10 mouse cellular contexts compared by ENCODE assay signal in genomic region chr4:155063895-155064294, GRCm38 (mm10). TPM values are rescaled to one million over a fixed set of nuclear protein-coding genes. Genes with fewer than 3 reads are reported as not detected.
DNase-seq lines count a peak whose midpoint lies in the region; ATAC-seq and TF ChIP-seq lines count a peak whose summit lies in the region.
"Had no signal": no experiment of that assay in that cellular context is flagged by ENCODE, and none has a peak within 500 bp of the region (broad histone marks: within the 10 kb centered on the region; RNA-seq: fewer than 3 reads in every experiment).

No protein-coding gene starts in this region.

- no peak overlapping the region for H3K4me2 ChIP-seq in liver, embryonic 11.5 days
- H3K4me2 ChIP-seq in intestine, embryonic 14.5 days (ENCODE audit: low read length) = peak overlapping the region; percentile 32
- peak overlapping the region; percentile 58 for H3K4me2 ChIP-seq in stomach, postnatal 0 days (replicated peaks; ENCODE audit: low read depth)

- H3K9me3 ChIP-seq in liver, embryonic 11.5 days (ENCODE audit: control insufficient read depth, low read length) = no peaks in the 10 kb centered on the region
- H3K9me3 ChIP-seq in intestine, embryonic 14.5 days (ENCODE audit: control insufficient read depth, low read length) = no peaks in the 10 kb centered on the region
- no peaks in the 10 kb centered on the region for H3K9me3 ChIP-seq in stomach, postnatal 0 days (ENCODE audit: control insufficient read depth, low read length)

- H3K36me3 ChIP-seq in liver, embryonic 11.5 days (ENCODE audit: control insufficient read depth, insufficient read depth, low read length) = 0 out of 2 replicates have a peak, but pooled peaks cover 2% of the 10 kb centered on the region
- H3K36me3 ChIP-seq in intestine, embryonic 14.5 days (ENCODE audit: control insufficient read depth, insufficient read depth, low read length) = peaks cover 8% of the 10 kb centered on the region
- H3K36me3 ChIP-seq in stomach, postnatal 0 days (ENCODE audit: control insufficient read depth, insufficient read depth, low read length) = no peaks in the 10 kb centered on the region

- H3K27me3 ChIP-seq in liver, embryonic 11.5 days (replicated peaks; ENCODE audit: control insufficient read depth, insufficient read depth, low read length) = no peaks in the 10 kb centered on the region
- no peaks in the 10 kb centered on the region for H3K27me3 ChIP-seq in intestine, embryonic 14.5 days (replicated peaks; ENCODE audit: control insufficient read depth, insufficient read depth, low read length)
- no peaks in the 10 kb centered on the region for H3K27me3 ChIP-seq in stomach, postnatal 0 days (ENCODE audit: control insufficient read depth, insufficient read depth, low read length)

- no peak for DNase-seq in liver, embryonic 11.5 days (ENCODE audit: low spot score)
- no peak for DNase-seq in liver
- peak; percentile 75 for DNase-seq in intestine, embryonic 14.5 days (ENCODE audit: low spot score)
- DNase-seq in lung, adult 18-20 months = peak; percentile 72 to 87
- peak; percentile 92 for DNase-seq in stomach, postnatal 0 days (ENCODE audit: low spot score)
- DNase-seq in heart, postnatal 4 days = no peak
- no peak for DNase-seq in adrenal gland, postnatal 4 days (ENCODE audit: low spot score in 2 of 2)
- DNase-seq: gastrocnemius, postnatal 14 days; right cerebral cortex, postnatal 25 days had no signal

- no peak for ATAC-seq in liver, embryonic 11.5 days (replicated peaks; ENCODE audit: low FRiP score)
- ATAC-seq in intestine, embryonic 14.5 days (replicated peaks; ENCODE audit: low FRiP score, low TSS enrichment, low read depth) = peak; percentile 73
- ATAC-seq in stomach, postnatal 0 days (ENCODE audit: low FRiP score, low TSS enrichment) = peak; percentile 77

- peaks cover 14% of the 10 kb centered on the region for H3K4me1 ChIP-seq in liver, embryonic 11.5 days (replicated peaks; ENCODE audit: control insufficient read depth, insufficient read depth, low read length)
- H3K4me1 ChIP-seq in intestine, embryonic 14.5 days (replicated peaks; ENCODE audit: control insufficient read depth, insufficient read depth, low read length) = peaks cover 11% of the 10 kb centered on the region
- H3K4me1 ChIP-seq in stomach, postnatal 0 days (replicated peaks; ENCODE audit: control insufficient read depth, insufficient read depth) = peaks cover 4% of the 10 kb centered on the region; the same call in 1 of the 2 replicates

- TF ChIP-seq CTCF in stomach, postnatal 0 days (IDR thresholded peaks at IDR 0.05; ENCODE audit: low read depth) = no peak

- TF ChIP-seq EP300 in stomach, postnatal 0 days (optimal IDR thresholded peaks at IDR 0.05) = peak; percentile 37

- no peak overlapping the region for H3K27ac ChIP-seq in liver, embryonic 11.5 days (ENCODE audit: low read depth, low read length)
- H3K27ac ChIP-seq in intestine, embryonic 14.5 days (ENCODE audit: low read depth) = peak overlapping the region; percentile 84
- H3K27ac ChIP-seq in stomach, postnatal 0 days (replicated peaks) = peak overlapping the region; percentile 88

- H3K4me3 ChIP-seq in liver, embryonic 11.5 days (ENCODE audit: low read depth, low read length) = no peak overlapping the region
- H3K4me3 ChIP-seq in intestine, embryonic 14.5 days (ENCODE audit: low read depth, low read length) = 0 out of 2 replicates have a peak overlapping the region, but pooled peaks have one; percentile 6
- peak overlapping the region; percentile 31 for H3K4me3 ChIP-seq in stomach, postnatal 0 days (ENCODE audit: low read depth, low read length)

- H3K9ac ChIP-seq in liver, embryonic 11.5 days (ENCODE audit: low read depth, low read length) = 0 out of 2 replicates have a peak overlapping the region, but pooled peaks have one; percentile 39
- no peak overlapping the region for H3K9ac ChIP-seq in intestine, embryonic 14.5 days (ENCODE audit: low read length)
- H3K9ac ChIP-seq in stomach, postnatal 0 days (ENCODE audit: low read length) = peak overlapping the region; percentile 56

- WGBS in liver, embryonic 11.5 days = 27% methylated on average over 3 of the region's 3 CpGs
- WGBS in intestine, embryonic 14.5 days = 38% methylated on average over 3 of the region's 3 CpGs
- 19% methylated on average over 3 of the region's 3 CpGs for WGBS in stomach, postnatal 0 days

RNA-seq across cellular contexts. Expression of gene Pex10, which starts 2.9 kb away (rescaled TPM):
- polyA plus RNA-seq in liver, embryonic 11.5 days (2014; fragmentation: Nextera tagmentation; extraction: Ambion mirVana) = 7.2 and 9.0 TPM in 2 replicates
- polyA plus RNA-seq in intestine, embryonic 14.5 days (2014; fragmentation: Nextera tagmentation; extraction: Ambion mirVana) = 6.5 and 8.9 TPM in 2 replicates
- polyA plus RNA-seq in stomach, postnatal 0 days (2015; fragmentation: Nextera tagmentation; extraction: Ambion mirVana) = 10.3 and 10.5 TPM in 2 replicates
- total RNA-seq in heart, postnatal 4 days (2021) = 10 to 100 TPM; 16.6 to 17.1 TPM
- 10 to 100 TPM; 25.6 to 27.5 TPM for total RNA-seq in adrenal gland, postnatal 4 days (2021)

RNA-seq across cellular contexts. Expression of gene Plch2, which starts 7.3 kb away (rescaled TPM):
- polyA plus RNA-seq in liver, embryonic 11.5 days (2014; fragmentation: Nextera tagmentation; extraction: Ambion mirVana) = 0.12 and 0.43 TPM in 2 replicates
- 12.8 and 13.3 TPM in 2 replicates for polyA plus RNA-seq in intestine, embryonic 14.5 days (2014; fragmentation: Nextera tagmentation; extraction: Ambion mirVana)
- polyA plus RNA-seq in stomach, postnatal 0 days (2015; fragmentation: Nextera tagmentation; extraction: Ambion mirVana) = 15.4 and 18.3 TPM in 2 replicates
- not detected for total RNA-seq in heart, postnatal 4 days (2021)
- 1 to 10 TPM; 1.1 to 1.6 TPM for total RNA-seq in adrenal gland, postnatal 4 days (2021)
- total RNA-seq: hematopoietic stem cell, adult 5-6 weeks had no signal

RNA-seq across cellular contexts. Expression of gene Rer1, which starts 22.3 kb away (rescaled TPM):
- polyA plus RNA-seq in liver, embryonic 11.5 days (2014; fragmentation: Nextera tagmentation; extraction: Ambion mirVana) = 163 and 168 TPM in 2 replicates
- polyA plus RNA-seq in intestine, embryonic 14.5 days (2014; fragmentation: Nextera tagmentation; extraction: Ambion mirVana) = 188 and 191 TPM in 2 replicates
- polyA plus RNA-seq in stomach, postnatal 0 days (2015; fragmentation: Nextera tagmentation; extraction: Ambion mirVana) = 182 and 185 TPM in 2 replicates
- total RNA-seq in heart, postnatal 4 days (2021) = 10 to 100 TPM; 76.1 to 78.4 TPM
- 10 to 100 TPM; 90.8 to 96.1 TPM for total RNA-seq in adrenal gland, postnatal 4 days (2021)

RNA-seq across cellular contexts. Expression of gene Morn1, which starts 22.5 kb away (rescaled TPM):
- 3.4 and 3.5 TPM in 2 replicates for polyA plus RNA-seq in liver, embryonic 11.5 days (2014; fragmentation: Nextera tagmentation; extraction: Ambion mirVana)
- 3.8 and 5.5 TPM in 2 replicates for polyA plus RNA-seq in intestine, embryonic 14.5 days (2014; fragmentation: Nextera tagmentation; extraction: Ambion mirVana)
- polyA plus RNA-seq in stomach, postnatal 0 days (2015; fragmentation: Nextera tagmentation; extraction: Ambion mirVana) = 3.2 and 3.6 TPM in 2 replicates
- total RNA-seq in heart, postnatal 4 days (2021) = 1 to 10 TPM; 2.8 to 3.0 TPM
- 10 to 100 TPM; 12.1 to 14.9 TPM for total RNA-seq in adrenal gland, postnatal 4 days (2021)

Comparison
In these comparisons a context has a peak if more than half of its experiments do, and no peak if none do; other contexts are left out.
1. DNase-seq: peak in intestine, embryonic 14.5 days (single experiment), lung, adult 18-20 months (2 of 2) and stomach, postnatal 0 days (single experiment); none in liver, embryonic 11.5 days (single experiment), liver (single experiment), heart, postnatal 4 days (single experiment) and adrenal gland, postnatal 4 days (0 of 2).